Mouse (Mus musculus) bone marrow macrophage, adult 2 months (primary cell): ENCODE measurements around the gene Nutm2.

Source experiments
- CTCF ChIP-seq: IDR thresholded peaks from 2 replicates; pipeline ENCODE4 v1.5.1; 2012; ENCODE audit warnings: low read depth, mild to moderate bottlenecking, low read length, moderate library complexity
- POLR2A ChIP-seq: IDR thresholded peaks from 2 replicates; pipeline ENCODE4 v1.6.1; 2012; ENCODE audit warnings: mild to moderate bottlenecking, low read depth, low read length, borderline replicate concordance

GRCm38 (mm10) chr13:50424517-50424916, 42.6 kb upstream of the Nutm2 start:
- TF ChIP-seq POLR2A (no peak), CTCF (no peak)
